Mouse (Mus musculus): ENCODE measurements around the gene Plin1. TPM values are rescaled to one million over a fixed set of nuclear protein-coding genes. Genes with fewer than 3 reads are reported as not detected.

The Plin1 gene
- total RNA-seq, 2 experiments from 2014 or later = 0.18 to 0.22 TPM

GRCm38 (mm10) chr7:79738913-79739312 lies 6.2 kb upstream of the Plin1 start:
- no peak for DNase-seq (ENCODE audit: low spot score in 2 of 2)

- no peak for DNase-seq (ENCODE audit: low spot score in 2 of 2)
Observed at GRCm38 (mm10) chr7:79736511-79736910, 3.8 kb upstream of the Plin1 start.

- DNase-seq (ENCODE audit: low spot score in 2 of 2) = peak in 1 of 2 experiments; percentile 36
Observed at GRCm38 (mm10) chr7:79734563-79734962, 1.9 kb upstream of the Plin1 start.

- no peak for DNase-seq (ENCODE audit: low spot score in 2 of 2)
Observed at GRCm38 (mm10) chr7:79731438-79731837, 1.3 kb downstream of the Plin1 start.

- no peak for DNase-seq (ENCODE audit: low spot score in 2 of 2)
Observed at GRCm38 (mm10) chr7:79729743-79730370, 2.8 kb downstream of the Plin1 start.

GRCm38 (mm10) chr7:79729169-79729568 lies 3.5 kb downstream of the Plin1 start:
- peak; percentile 81 to 82 for DNase-seq (ENCODE audit: low spot score in 2 of 2)

GRCm38 (mm10) chr7:79728219-79728618 lies 4.5 kb downstream of the Plin1 start:
- peak; percentile 67 to 73 for DNase-seq (ENCODE audit: low spot score in 2 of 2)

- DNase-seq (ENCODE audit: low spot score in 2 of 2) = peak; percentile 56 to 68
Observed at GRCm38 (mm10) chr7:79727091-79727490, 5.6 kb downstream of the Plin1 start.

- DNase-seq (ENCODE audit: low spot score in 2 of 2) = peak; percentile 58 to 62
Observed at GRCm38 (mm10) chr7:79721386-79721977, 11.2 kb downstream of the Plin1 start.

- peak; percentile 50 to 76 for DNase-seq (ENCODE audit: low spot score in 2 of 2)
Observed at GRCm38 (mm10) chr7:79715187-79715981, 17.3 kb downstream of the Plin1 start, which contains the start of gene Kif7. Gene Kif7, minus strand, starts transcription at chr7:79715720.

- DNase-seq (ENCODE audit: low spot score in 2 of 2) = no peak
Observed at GRCm38 (mm10) chr7:79710831-79711230, 21.9 kb downstream of the Plin1 start.

GRCm38 (mm10) chr7:79710130-79710607 lies 22.5 kb downstream of the Plin1 start:
- DNase-seq (ENCODE audit: low spot score in 2 of 2) = peak; percentile 59 to 79

GRCm38 (mm10) chr7:79705210-79705609 lies 27.5 kb downstream of the Plin1 start:
- no peak for DNase-seq (ENCODE audit: low spot score in 2 of 2)

GRCm38 (mm10) chr7:79702755-79703154 lies 29.9 kb downstream of the Plin1 start:
- no peak for DNase-seq (ENCODE audit: low spot score in 2 of 2)

GRCm38 (mm10) chr7:79696495-79696894 lies 36.2 kb downstream of the Plin1 start:
- no peak for DNase-seq (ENCODE audit: low spot score in 2 of 2)

GRCm38 (mm10) chr7:79680231-79680630 lies 52.5 kb downstream of the Plin1 start:
- DNase-seq (ENCODE audit: low spot score in 2 of 2) = no peak

GRCm38 (mm10) chr7:79679186-79679585 lies 53.5 kb downstream of the Plin1 start:
- DNase-seq (ENCODE audit: low spot score in 2 of 2) = no peak

- DNase-seq (ENCODE audit: low spot score in 2 of 2) = no peak
Observed at GRCm38 (mm10) chr7:79670900-79671604, 61.7 kb downstream of the Plin1 start.

All from layer of hippocampus, postnatal 10 days (tissue).